Mouse (Mus musculus) G1E (cell line): Measurements from ENCODE around the gene Akap7.

Experiments
- CTCF ChIP-seq: IDR thresholded peaks from 2 replicates; pipeline ENCODE4 v1.5.1; 2012; ENCODE audit warnings: low read depth, low read length, inconsistent platforms, mixed read lengths
- GATA1 ChIP-seq: IDR thresholded peaks from 2 replicates; pipeline ENCODE4 v1.6.1; 2012; ENCODE audit warnings: borderline replicate concordance, low read length, inconsistent platforms, mixed read lengths
- GATA2 ChIP-seq: IDR thresholded peaks from 2 replicates; pipeline ENCODE4 v1.6.1; 2012; ENCODE audit warnings: low read depth, low read length, inconsistent platforms, borderline replicate concordance
- POLR2AphosphoS5 ChIP-seq: IDR thresholded peaks from 2 replicates; pipeline ENCODE4 v1.6.1; 2012; ENCODE audit warnings: low read depth, low read length, inconsistent platforms; ENCODE audit not compliant: insufficient replicate concordance
- TAL1 ChIP-seq: conservative IDR thresholded peaks from 2 replicates; pipeline ENCODE4 v1.6.1; 2012; ENCODE audit warnings: low read depth, low read length, inconsistent platforms, mixed read lengths

DNA sequence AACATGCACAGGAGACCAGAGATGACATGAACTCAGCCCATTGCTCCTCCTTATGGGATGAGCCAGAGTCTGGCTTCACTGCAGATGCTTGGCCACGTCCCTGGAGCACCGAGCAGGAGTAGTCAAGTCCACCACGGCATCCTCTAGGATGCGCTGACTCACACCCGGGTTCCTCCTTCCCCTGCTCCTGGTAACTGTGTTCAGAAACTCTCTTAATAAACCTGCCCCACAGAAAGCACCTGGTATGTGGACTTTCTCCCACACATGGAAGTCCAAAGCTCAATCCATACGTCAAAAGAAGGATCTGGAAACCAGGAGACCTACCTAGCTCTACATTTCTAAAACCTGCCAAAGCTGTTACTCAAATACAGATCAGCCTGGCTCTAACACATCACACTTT lies 124.4 kb downstream of the Akap7 start:
- TF ChIP-seq CTCF (no peak), POLR2AphosphoS5 (no peak), GATA1 (no peak), TAL1 (no peak), GATA2 (no peak)
